Mouse (Mus musculus): ENCODE results near the gene Lpar2. TPM values are rescaled to one million over a fixed set of nuclear protein-coding genes. Genes with fewer than 3 reads are reported as not detected.
A peak's percentile ranks its signal among the peaks of the same experiment; 100 is the strongest.

The Lpar2 gene
- total RNA-seq, 2 experiments from 2014 or later = 0.74 to 1.0 TPM

GRCm38 (mm10) chr8:69805491-69805890 is 16.7 kb upstream of the Lpar2 start:
- DNase-seq (ENCODE audit: low spot score in 2 of 2) = no peak

GRCm38 (mm10) chr8:69807236-69807635 is 15.0 kb upstream of the Lpar2 start:
- DNase-seq (ENCODE audit: low spot score in 2 of 2) = no peak

GRCm38 (mm10) chr8:69808094-69808863 is 13.9 kb upstream of the Lpar2 start, which contains the start of gene Gmip:
Gmip (plus strand) TSS chr8:69808679.
- peak; percentile 39 to 55 for DNase-seq (ENCODE audit: low spot score in 2 of 2)

GRCm38 (mm10) chr8:69808864-69809403 is 13.3 kb upstream of the Lpar2 start:
- DNase-seq (ENCODE audit: low spot score in 2 of 2) = peak; percentile 40 to 60

GRCm38 (mm10) chr8:69809820-69810219 is 12.4 kb upstream of the Lpar2 start:
- DNase-seq (ENCODE audit: low spot score in 2 of 2) = no peak

DNA sequence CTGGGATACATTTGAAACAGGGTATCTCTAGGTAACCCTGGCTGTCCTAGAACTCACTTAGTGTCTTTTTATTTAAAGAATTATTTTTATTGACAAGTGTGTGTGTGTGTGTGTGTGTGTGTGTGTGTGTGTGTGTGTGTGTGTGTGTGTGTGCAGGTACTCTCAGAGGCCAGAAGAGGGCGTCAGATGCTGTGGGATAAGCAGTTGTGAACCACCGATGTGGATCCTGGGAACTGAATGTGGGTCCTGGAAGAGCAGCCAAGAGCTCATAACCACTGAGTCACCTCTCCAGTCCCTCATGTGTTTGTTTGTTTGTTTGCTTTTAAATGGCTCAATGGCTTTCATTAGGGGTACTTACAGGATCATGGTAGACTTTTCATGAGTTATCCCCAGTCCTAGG is 7.3 kb upstream of the Lpar2 start:
- no peak for DNase-seq (ENCODE audit: low spot score in 2 of 2)

DNA sequence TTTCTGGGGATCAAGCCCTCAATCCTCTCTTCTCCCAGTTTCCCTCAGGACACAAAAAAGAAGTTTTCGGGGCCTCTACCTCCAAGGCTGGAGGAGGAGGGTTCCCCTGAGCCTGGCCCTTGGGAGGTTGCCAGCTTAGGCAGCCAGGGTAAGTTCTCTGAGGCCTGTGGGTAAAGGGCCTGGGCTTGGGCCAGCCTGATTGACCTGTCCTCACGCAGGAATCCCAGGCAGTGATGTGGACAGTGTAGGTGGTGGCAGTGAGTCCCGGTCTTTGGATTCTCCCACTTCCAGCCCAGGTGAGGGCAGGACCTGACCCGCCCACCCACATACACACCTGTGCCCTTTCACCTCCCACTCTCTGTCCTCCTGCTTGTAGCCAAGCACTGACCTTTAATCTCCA is 6.8 kb upstream of the Lpar2 start:
- no peak for DNase-seq (ENCODE audit: low spot score in 2 of 2)

GRCm38 (mm10) chr8:69820466-69820865 is 1.8 kb upstream of the Lpar2 start:
- DNase-seq (ENCODE audit: low spot score in 2 of 2) = no peak

- no peak for DNase-seq (ENCODE audit: low spot score in 2 of 2)
Measured at GRCm38 (mm10) chr8:69821971-69822385, 251 bp upstream of the Lpar2 start.

- DNase-seq (ENCODE audit: low spot score in 2 of 2) = no peak
Measured at GRCm38 (mm10) chr8:69826371-69826770, 4.1 kb downstream of the Lpar2 start.

GRCm38 (mm10) chr8:69832298-69832853 is 10.1 kb downstream of the Lpar2 start, which contains the start of gene Pbx4:
Pbx4 (plus strand) TSS chr8:69832491.
- peak; percentile 87 to 94 for DNase-seq (ENCODE audit: low spot score in 2 of 2)

DNA sequence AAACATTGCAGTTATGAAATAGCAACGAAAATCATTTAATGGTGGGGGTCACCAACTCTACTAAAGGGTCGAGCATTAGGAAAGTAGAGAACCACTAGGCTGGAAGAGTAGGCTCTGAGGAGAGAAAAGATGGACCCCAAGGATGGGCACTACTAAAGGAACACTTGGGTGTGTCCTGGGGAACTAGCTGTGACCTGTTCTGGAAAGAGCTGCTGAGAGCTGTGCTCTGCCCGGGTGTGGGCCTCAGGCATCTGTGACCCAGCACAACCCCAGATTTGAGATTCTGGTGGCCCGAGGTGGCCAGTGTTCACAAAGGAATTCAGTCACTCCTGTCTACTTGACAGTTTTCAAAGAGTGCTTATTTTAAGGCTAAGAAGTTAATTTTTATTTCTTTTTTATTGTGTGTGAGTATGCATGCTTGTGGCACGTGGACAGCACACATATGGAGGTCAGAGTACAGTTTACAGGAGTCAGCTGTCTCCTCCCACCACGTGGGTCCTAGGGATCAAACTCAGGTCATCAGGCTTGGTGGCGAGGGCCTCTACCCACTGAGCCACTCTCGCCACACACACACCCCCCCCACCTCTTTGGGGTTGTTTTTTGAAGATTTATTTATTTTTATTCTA is 14.9 kb downstream of the Lpar2 start:
- no peak for DNase-seq (ENCODE audit: low spot score in 2 of 2)

GRCm38 (mm10) chr8:69847167-69848065 is 25.2 kb downstream of the Lpar2 start:
- no peak for DNase-seq (ENCODE audit: low spot score in 2 of 2)

GRCm38 (mm10) chr8:69848951-69849350 is 26.7 kb downstream of the Lpar2 start:
- no peak for DNase-seq (ENCODE audit: low spot score in 2 of 2)

DNA sequence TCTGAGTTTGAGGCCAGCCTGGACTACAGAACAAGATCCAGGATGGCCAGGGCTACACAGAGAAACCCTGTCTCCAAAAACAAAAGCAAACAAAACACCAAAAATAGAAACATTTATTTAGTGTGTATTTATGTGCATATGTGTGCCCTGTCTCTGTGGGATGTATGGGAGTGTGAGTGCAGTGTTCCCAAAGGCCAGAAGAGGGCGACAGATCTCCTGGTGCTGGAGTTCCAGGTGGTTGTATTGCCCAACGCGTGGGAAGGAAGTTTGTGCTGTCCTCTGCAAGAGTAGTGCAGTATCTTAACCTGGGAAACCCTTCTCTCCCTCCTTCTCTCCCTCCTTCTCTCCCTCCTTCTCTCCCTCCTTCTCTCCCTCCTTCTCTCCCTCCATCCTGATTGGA is 27.7 kb downstream of the Lpar2 start:
- no peak for DNase-seq (ENCODE audit: low spot score in 2 of 2)

DNA sequence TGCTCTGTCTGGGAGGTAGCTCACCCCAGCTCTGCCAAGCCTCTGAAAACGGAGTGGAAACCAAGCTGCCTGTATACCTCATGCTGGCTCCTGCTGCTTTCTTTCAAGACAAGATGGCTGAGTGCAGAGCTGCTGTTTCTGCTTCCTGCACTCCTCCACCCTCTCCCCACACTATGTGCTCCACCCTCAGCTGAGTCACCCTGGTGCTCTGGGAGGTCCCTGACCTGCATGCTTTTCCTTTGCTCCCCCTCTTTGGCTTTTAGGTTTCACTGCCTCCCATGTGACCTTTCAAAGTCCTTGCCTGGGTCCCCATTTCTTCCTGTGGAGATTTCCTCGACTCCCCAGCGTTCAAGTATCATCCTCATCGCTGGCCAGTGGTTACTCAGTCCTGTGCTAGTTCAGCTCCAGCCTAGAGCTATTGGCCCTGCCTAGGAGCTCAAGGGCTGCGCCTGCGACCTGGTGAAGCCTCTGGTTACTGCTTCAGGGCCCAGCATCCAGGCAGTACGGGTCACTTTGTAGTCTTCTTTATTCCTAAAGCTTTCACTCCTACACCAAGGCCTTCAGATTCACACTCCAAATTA is 28.8 kb downstream of the Lpar2 start:
- no peak for DNase-seq (ENCODE audit: low spot score in 2 of 2)

DNA sequence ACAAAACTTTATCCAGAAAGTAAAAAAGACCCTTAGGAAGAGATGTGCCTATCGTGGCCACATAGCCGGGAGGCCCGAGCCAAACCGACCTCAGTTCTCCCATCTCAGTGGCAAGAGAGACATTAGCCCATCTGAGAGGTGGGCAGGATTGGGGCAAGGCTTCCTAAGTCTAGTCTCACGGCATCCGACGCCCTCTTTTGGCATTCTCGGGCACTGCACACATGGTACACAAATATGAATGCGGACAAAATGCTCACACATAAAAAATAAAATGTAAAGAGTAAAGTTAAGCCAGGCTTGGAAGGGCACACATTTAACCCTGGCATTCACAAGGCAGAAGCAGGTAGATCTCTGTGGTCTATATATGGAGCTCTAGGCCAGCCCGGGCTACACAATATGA is 31.6 kb downstream of the Lpar2 start:
- DNase-seq (ENCODE audit: low spot score in 2 of 2) = no peak

DNA sequence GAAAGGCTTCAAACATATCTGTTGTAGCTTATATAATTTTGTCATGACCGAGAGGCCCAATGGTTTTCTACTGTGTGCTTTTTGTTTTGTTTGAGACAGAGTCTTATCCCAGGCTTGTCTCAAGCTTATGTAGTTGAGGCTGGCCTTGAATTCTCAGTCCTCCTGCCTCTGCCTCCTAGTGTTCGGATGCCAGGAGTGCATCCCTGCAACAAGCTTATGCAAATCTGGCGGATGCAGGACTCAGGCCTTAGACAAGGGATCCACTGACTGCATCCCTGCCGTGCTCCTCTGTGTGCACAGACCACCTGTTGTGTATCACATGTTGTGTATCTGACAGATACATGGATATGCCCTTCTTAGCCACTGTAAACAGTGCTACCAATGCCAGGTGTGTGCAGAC is 38.6 kb downstream of the Lpar2 start:
- DNase-seq (ENCODE audit: low spot score in 2 of 2) = no peak

- DNase-seq (ENCODE audit: low spot score in 2 of 2) = no peak
Measured at GRCm38 (mm10) chr8:69861251-69861650, 39.0 kb downstream of the Lpar2 start.

- no peak for DNase-seq (ENCODE audit: low spot score in 2 of 2)
Measured at GRCm38 (mm10) chr8:69863387-69864020, 41.3 kb downstream of the Lpar2 start.

Data from layer of hippocampus, postnatal 14 days (tissue).